Mouse (Mus musculus) liver, embryonic 14.5 days (tissue): ENCODE results near the gene Vezf1.

Source experiments
- CTCF ChIP-seq: IDR thresholded peaks from 2 replicates; pipeline ENCODE4 v1.5.1; 2016; ENCODE audit warnings: antibody characterized with exemption, low read depth, control low read depth
- EP300 ChIP-seq: IDR thresholded peaks from 2 replicates; pipeline ENCODE4 v1.6.1; 2016; ENCODE audit warnings: antibody characterized with exemption, low read depth

- no peak for TF ChIP-seq EP300
- TF ChIP-seq CTCF, result no peak
Observed at GRCm38 (mm10) chr11:88039066-88039465, 29.0 kb upstream of the Vezf1 start.
